Mouse (Mus musculus) right cerebral cortex, adult 18-20 months (tissue): Measurements from ENCODE around the gene Gsc.
"Not testable (repeated sequence)": the region's sequence is repeated elsewhere in the genome, so short reads cannot be mapped to it uniquely, and the experiment has no call there.

Experiments
- DNase-seq: peaks from one replicate; pipeline ENCODE4 v3.0.0; 2022; ENCODE audit warnings: mixed read lengths

The Gsc gene

DNA sequence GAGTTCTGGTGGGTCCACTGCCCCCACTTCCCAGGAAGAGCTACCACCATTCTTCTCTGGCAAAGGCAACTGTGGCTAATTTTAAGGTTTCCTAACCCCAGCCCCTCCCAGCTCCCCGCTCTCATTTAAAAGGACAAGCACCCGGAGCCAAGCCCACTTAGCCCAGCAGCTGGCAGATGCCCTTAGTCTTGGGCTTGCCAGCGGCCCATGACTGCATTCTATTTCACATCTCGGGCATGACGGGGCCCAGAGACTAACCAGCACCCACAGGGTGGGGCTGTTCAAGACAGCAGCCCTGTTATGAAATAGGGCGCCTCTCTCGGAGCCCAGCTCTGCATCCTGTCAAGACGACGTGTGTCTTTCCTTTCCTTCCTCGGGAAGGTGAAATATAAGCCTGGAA is 22.9 kb downstream of the Gsc start:
- DNase-seq = no peak

DNA sequence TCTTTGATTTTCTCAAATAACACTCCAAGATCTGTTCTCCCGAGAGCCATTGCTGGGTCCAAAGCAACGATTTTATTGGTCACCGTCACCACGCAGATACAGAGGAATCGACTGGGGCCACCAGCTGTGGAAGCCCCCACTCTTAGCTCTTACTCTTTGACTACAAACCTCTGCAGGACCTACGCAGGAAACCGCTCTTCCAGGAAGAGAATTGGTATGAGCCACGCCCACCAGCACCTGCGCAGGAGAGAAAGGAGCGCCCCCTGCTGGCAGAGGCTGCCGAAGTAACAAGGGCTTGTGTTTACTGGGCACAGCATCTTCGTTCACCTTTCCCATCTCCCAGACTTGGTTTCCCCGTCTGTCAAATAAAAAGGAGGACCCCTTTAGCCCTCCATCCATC is 25.0 kb downstream of the Gsc start:
- DNase-seq = no peak

DNA sequence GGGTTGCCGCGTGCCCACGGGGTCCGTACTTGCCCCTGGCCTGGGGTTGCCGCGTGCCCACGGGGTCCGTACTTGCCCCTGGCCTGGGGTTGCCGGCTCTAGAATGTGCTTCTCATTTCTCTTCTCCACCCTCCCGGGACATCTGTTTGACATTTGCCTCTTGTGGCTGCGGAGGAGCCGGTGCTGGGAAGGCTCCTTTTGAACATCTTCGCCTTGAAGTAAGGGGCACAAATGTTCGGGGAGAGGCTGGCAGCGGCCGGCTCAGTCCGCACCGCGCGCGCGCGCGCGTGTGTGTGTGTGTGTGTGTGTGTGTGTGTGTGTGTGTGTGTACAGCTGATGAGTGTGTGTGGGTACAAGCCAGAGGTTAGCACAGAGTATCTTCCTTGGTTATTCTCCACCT is 26.1 kb downstream of the Gsc start:
- not testable (repeated sequence) for DNase-seq

DNA sequence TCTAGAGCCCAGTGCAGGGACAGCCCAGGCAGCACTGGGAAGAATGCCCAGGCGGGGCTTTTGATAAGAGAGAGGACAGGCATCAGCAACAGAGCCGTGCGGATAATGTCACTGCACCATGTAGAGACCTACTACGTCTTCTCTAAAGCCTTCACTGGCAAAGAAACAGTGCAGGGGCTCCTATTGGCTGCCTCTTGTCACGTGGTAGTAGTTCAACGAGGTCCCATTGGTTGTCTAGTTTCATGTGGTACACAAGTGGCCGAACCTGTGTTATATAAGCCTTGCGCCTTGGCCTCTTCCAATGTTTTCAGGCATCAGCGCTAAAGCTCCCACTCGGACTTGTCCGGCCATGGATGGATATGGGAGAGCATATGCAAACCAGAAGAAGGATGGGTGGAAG is 29.4 kb downstream of the Gsc start:
- no peak for DNase-seq

DNA sequence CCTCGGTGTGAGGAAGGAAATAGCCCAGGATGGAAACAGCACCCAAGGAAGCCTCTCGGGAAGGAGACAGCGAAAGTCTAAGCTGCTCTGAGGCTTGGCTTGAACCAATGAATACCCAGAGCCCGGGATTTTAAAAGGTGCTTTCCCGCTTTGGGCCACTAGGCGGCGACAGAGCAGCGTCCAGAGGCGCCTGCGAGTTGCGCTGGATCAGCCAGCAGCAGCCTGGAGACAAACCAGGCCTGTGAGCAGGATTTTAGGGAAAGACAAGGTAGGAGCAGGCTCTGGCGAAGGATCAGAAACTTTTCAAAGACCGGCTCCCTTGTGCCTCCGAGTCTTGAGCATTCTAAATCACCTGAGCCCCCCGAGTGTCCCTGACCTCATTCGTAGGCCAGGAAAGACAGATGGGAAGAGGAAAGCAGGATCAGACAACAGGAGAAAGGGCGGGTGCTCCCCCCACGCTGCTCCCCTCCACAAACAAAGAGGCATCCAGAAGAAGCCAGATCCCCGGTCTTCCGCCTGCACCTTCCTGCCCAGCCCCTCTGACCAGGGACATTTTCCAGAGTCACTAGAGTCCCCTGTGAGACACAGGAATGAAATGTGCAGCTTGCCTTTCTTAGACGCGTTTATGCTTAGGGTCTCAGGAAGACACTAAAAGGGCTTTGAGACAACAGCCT is 32.9 kb downstream of the Gsc start:
- DNase-seq = peak; percentile 81

DNA sequence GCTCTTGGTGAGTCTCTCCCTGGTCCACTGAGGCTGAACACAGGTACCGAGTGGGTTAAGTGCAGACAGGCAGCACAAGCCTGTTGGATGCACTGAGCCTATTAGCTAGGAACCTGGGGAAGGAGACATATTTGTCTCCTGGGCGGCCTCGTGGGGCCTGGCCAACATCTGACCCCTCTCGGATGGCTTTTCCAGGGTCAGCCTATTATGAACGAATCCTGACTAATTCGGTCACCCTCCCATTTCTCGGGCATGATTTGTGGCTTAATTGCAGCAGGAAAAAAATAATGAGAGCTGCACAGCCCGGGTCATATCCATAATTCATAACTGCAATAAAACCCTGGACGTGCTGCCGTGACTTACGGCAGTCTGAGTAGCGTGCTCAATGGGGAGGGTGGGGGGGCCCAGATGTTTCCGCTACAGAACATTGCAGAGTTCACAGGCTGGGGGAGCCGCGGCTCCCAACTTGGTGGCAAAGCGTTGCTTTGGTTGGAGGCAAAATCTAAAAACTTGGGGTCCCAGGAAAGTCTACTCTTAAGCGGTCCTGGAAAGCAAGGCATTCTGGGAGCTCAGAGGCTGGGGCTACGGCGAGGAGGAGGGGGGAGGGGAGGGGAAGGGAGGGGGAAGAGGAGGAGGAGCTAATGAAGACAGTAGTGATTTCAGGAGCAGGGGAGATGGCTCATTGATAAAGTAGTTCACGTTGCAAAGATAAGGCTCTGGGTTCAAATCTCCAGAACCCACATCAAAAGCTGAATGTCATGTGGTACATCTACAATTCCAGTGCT is 39.0 kb downstream of the Gsc start:
- DNase-seq = no peak

DNA sequence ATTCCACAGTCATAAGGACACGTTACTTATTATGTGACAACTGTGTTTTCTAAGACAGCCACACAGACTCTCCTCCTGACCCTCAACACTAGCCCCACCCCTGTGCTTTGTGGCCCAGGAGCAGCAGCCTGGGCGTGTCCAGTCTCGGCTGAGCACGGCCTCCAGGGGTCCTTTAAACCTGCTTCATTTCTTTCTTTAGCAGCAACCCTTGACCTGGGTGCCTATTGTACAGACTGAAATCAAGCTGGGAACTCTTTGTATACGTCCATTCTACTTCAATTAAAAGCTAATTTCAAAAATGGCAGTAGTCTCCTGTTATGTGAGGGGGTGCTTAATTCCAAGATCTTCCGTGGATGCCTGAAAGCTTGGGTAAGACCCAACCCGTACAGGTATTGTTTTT is 39.9 kb downstream of the Gsc start:
- DNase-seq = no peak

DNA sequence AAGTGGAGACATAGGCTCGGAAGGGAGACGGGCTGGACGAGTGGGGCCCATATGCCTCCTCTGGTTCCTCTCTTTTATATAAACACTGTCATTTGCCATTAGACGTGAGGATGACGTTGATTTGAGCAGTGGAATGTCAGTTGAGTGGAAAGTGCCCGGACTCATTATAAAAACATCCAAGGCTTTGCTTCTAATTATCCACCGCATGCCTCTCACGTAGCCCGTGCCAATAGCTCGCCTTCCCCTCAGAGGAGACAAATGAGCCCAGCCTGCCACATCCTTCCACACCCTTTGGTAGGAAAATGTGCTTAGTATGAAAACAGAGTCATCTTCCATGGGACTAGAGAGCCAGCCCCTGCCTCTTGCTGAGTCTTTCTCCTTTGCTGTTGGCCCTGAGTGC is 41.8 kb downstream of the Gsc start:
- no peak for DNase-seq

DNA sequence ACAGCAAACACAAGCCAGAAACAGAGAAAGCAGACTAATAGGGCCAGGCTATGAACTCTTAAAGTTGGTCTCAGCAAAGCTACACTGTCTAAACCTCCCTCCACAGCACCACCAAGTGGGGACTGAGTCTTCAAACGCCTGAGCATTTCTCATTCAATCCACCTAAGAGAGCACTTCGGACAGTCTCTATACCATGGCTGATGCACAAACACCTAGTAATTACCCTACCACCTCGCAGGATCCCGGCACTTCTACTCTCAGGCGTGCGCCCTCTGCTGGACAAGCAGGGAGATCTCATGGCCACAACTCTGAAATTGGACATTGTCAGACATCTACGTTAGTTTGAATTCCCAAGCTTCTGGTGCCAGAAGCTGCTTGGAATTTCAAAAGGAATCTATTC is 46.2 kb downstream of the Gsc start:
- peak; percentile 11 for DNase-seq

DNA sequence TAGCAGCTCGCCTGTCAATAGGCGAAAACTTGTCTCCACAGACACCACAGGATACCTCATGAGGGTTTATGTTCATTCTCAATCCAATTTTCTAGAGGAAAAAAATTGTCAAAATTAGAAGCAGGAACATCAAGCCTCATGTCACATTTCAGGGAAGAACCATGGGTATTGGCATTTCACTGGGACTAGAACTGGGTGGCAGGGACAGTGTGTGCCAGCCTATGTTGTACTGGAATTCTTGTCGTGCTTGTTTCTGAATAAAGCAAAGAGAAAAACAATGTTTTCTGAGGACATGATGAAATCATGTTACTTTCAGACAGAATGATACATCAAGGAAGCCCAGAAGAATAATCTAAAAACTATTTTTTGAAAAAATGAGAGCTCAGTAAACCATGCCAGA is 47.5 kb downstream of the Gsc start:
- DNase-seq = no peak

DNA sequence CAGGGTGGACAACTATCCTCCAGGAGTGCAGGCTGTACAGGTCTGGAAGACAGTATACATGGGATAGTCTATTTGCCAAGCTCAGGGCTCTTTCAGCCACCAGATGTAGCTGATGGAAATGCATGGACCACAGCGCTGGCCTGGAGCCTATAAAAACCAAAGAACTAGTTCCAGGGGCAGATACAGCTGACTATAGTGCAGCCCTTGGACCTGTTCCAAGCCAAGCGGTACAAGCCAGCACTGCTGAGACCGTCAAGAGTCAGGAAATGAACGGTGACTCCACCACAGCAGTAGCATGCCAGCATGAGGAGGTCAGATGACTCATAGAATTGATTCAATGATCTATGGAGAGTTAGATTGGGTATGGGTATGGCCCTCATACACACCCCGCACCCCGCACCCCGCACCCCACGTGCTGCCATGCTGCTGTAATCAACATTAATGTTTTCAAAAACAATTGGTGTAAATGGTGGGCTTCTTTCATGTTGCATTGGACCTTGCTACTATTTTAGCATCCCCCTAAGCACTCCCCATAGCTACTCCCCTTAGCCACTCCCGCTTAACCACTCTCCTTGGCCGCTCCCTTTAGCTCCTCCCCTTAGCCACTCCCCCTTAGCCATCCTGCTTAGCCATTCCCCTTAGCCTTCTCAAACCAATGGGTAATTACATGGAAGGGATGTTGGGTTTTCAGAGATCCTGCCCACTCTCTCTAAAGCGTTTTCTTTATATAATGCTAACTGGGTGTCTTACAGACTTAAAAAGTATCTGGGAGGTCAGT is 50.3 kb downstream of the Gsc start:
- no peak for DNase-seq
